Mouse (Mus musculus): ENCODE data around the gene Calm4.

DNA sequence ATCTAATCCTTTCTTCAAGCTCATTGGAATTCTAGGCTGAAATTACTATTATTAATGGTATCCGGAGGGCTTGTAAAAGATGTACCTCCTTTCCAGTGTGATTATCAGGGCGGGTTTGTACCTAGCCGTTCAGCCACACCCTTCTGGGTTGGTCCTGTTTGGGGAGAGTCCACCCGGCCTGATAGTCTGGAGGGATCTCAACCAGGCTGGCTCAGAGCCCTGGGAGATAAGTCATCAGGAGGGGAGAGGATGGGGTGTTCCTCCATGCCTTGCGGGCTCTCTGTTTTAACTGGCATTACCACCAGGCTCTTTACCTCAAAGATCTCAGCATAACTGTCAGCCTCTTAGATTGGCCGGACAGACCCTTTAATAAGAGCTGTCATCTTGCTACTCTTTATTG is 29.6 kb downstream of the Calm4 start:
- TF ChIP-seq CTCF (IDR thresholded peaks at IDR 0.05; ENCODE audit: borderline replicate concordance, insufficient read depth, low read depth, low read length) (no peak), POLR2A (IDR thresholded peaks at IDR 0.05; ENCODE audit: borderline replicate concordance, insufficient read depth, low read length) (no peak)
